ENCODE assay signal across 32 mouse cellular contexts in genomic region chr9:120071251-120071650, GRCm38 (mm10). TPM values are rescaled to one million over a fixed set of nuclear protein-coding genes. Genes with fewer than 3 reads are reported as not detected.
DNase-seq lines count a peak whose midpoint lies in the region; ATAC-seq and TF ChIP-seq lines count a peak whose summit lies in the region.
"Had no signal": no experiment of that assay in that cellular context is flagged by ENCODE, and none has a peak within 500 bp of the region (broad histone marks: within the 10 kb centered on the region; RNA-seq: fewer than 3 reads in every experiment).

No protein-coding gene starts in this region.

- H3K36me3 ChIP-seq in heart, embryonic 12.5 days: no peaks in the 10 kb centered on the region
- H3K36me3 ChIP-seq in hindbrain, embryonic 12.5 days: no peaks in the 10 kb centered on the region
- H3K36me3 ChIP-seq in hindbrain, postnatal 0 days (ENCODE audit: insufficient read depth, low read length): no peaks in the 10 kb centered on the region
- no peaks in the 10 kb centered on the region for H3K36me3 ChIP-seq in midbrain, embryonic 11.5 days (ENCODE audit: control insufficient read depth, insufficient read depth, low read length)
- H3K36me3 ChIP-seq in midbrain, embryonic 14.5 days (ENCODE audit: control insufficient read depth, insufficient read depth, low read length): no peaks in the 10 kb centered on the region
- H3K36me3 ChIP-seq: embryonic facial prominence, embryonic 12.5 days; embryonic facial prominence, embryonic 15.5 days; hindbrain, embryonic 10.5 days had no signal

- TF ChIP-seq CTCF in hindbrain, postnatal 0 days (IDR thresholded peaks at IDR 0.05; ENCODE audit: low read depth): no peak

- WGBS in heart, embryonic 12.5 days: 72% methylated on average over 2 of the region's 2 CpGs
- 83% methylated on average over 2 of the region's 2 CpGs for WGBS in hindbrain, embryonic 12.5 days
- WGBS in hindbrain, postnatal 0 days: 78% methylated on average over 2 of the region's 2 CpGs
- whole genome bisulfite sequencing in midbrain, embryonic 11.5 days: 72% methylated on average over 2 of the region's 2 CpGs
- 75% methylated on average over 2 of the region's 2 CpGs for WGBS in midbrain, embryonic 14.5 days

- peak; percentile 32 for DNase-seq in heart, adult 8-10 months (ENCODE audit: low spot score)
- no peak for DNase-seq in hindbrain, postnatal 0 days (ENCODE audit: low spot score)
- DNase-seq in midbrain, embryonic 11.5 days (ENCODE audit: low spot score, missing footprints): peak; percentile 79
- no peak for DNase-seq in midbrain, embryonic 14.5 days
- DNase-seq: adrenal gland, adult 2 months; adrenal gland, postnatal 14 days; cerebellum, adult 11 months; cerebellum, adult 2 months; cerebellum, adult 9-11 months; cerebellum, postnatal 25 days; forebrain, postnatal 0 days; gastrocnemius, adult 2 months; gastrocnemius, postnatal 14 days had no signal

- H3K9me3 ChIP-seq in heart, embryonic 12.5 days (replicated peaks): no peaks in the 10 kb centered on the region
- no peaks in the 10 kb centered on the region for H3K9me3 ChIP-seq in hindbrain, embryonic 12.5 days (replicated peaks)
- H3K9me3 ChIP-seq in hindbrain, postnatal 0 days (ENCODE audit: low read length): no peaks in the 10 kb centered on the region
- H3K9me3 ChIP-seq in midbrain, embryonic 11.5 days (ENCODE audit: control insufficient read depth, low read length): no peaks in the 10 kb centered on the region
- H3K9me3 ChIP-seq in midbrain, embryonic 14.5 days (ENCODE audit: control insufficient read depth, low read length): no peaks in the 10 kb centered on the region
- H3K9me3 ChIP-seq: embryonic facial prominence, embryonic 12.5 days; embryonic facial prominence, embryonic 15.5 days; hindbrain, embryonic 10.5 days had no signal

- 0 out of 2 replicates have a peak, but pooled peaks cover 4% of the 10 kb centered on the region for H3K27me3 ChIP-seq in heart, embryonic 12.5 days (replicated peaks)
- H3K27me3 ChIP-seq in hindbrain, embryonic 12.5 days: no peaks in the 10 kb centered on the region
- no peaks in the 10 kb centered on the region for H3K27me3 ChIP-seq in hindbrain, postnatal 0 days (ENCODE audit: insufficient read depth, low read length)
- H3K27me3 ChIP-seq in midbrain, embryonic 11.5 days (ENCODE audit: control insufficient read depth, insufficient read depth, low read length): no peaks in the 10 kb centered on the region
- no peaks in the 10 kb centered on the region for H3K27me3 ChIP-seq in midbrain, embryonic 14.5 days (ENCODE audit: control insufficient read depth, insufficient read depth, low read length)
- H3K27me3 ChIP-seq: embryonic facial prominence, embryonic 12.5 days; embryonic facial prominence, embryonic 15.5 days had no signal

- no peak for ATAC-seq in heart, embryonic 12.5 days (ENCODE audit: insufficient number of reproducible peaks, low FRiP score)
- no peak for ATAC-seq in hindbrain, embryonic 12.5 days (ENCODE audit: low FRiP score)
- no peak for ATAC-seq in hindbrain, postnatal 0 days
- no peak for ATAC-seq in midbrain, embryonic 11.5 days (ENCODE audit: low FRiP score)
- no peak for ATAC-seq in midbrain, embryonic 14.5 days (ENCODE audit: low FRiP score, low TSS enrichment)
- ATAC-seq: CD4-positive, CD25-positive, alpha-beta regulatory T cell, adult 4 months; forebrain, embryonic 14.5 days; forebrain, postnatal 0 days; intestine, postnatal 0 days had no signal

- no peaks in the 10 kb centered on the region; the same call in 1 of the 2 replicates for H3K4me1 ChIP-seq in heart, embryonic 12.5 days (replicated peaks)
- H3K4me1 ChIP-seq in hindbrain, embryonic 12.5 days: no peaks in the 10 kb centered on the region
- H3K4me1 ChIP-seq in hindbrain, postnatal 0 days (ENCODE audit: insufficient read depth, low read length): no peaks in the 10 kb centered on the region
- H3K4me1 ChIP-seq in midbrain, embryonic 11.5 days (ENCODE audit: control insufficient read depth, insufficient read depth, low read length): no peaks in the 10 kb centered on the region
- no peaks in the 10 kb centered on the region for H3K4me1 ChIP-seq in midbrain, embryonic 14.5 days (ENCODE audit: control insufficient read depth, insufficient read depth, low read length)
- H3K4me1 ChIP-seq: embryonic facial prominence, embryonic 12.5 days; embryonic facial prominence, embryonic 15.5 days had no signal

- H3K4me3 ChIP-seq in heart, embryonic 12.5 days: no peak overlapping the region
- H3K4me3 ChIP-seq in hindbrain, embryonic 12.5 days: no peak overlapping the region
- no peak overlapping the region for H3K4me3 ChIP-seq in hindbrain, postnatal 0 days (ENCODE audit: low read length)
- H3K4me3 ChIP-seq in midbrain, embryonic 11.5 days (ENCODE audit: low read depth, low read length): no peak overlapping the region
- no peak overlapping the region for H3K4me3 ChIP-seq in midbrain, embryonic 14.5 days (replicated peaks; ENCODE audit: low read depth, low read length)
- H3K4me3 ChIP-seq: embryonic facial prominence, embryonic 12.5 days; embryonic facial prominence, embryonic 15.5 days; gastrocnemius, adult 2 months; heart, adult 2 months; hindbrain, embryonic 10.5 days had no signal

- no peak overlapping the region for H3K4me2 ChIP-seq in heart, embryonic 12.5 days
- no peak overlapping the region for H3K4me2 ChIP-seq in hindbrain, embryonic 12.5 days (replicated peaks)
- H3K4me2 ChIP-seq in hindbrain, postnatal 0 days (ENCODE audit: low read depth, low read length): no peak overlapping the region
- H3K4me2 ChIP-seq in midbrain, embryonic 11.5 days: no peak overlapping the region
- no peak overlapping the region for H3K4me2 ChIP-seq in midbrain, embryonic 14.5 days (ENCODE audit: low read length)
- H3K4me2 ChIP-seq: embryonic facial prominence, embryonic 12.5 days; embryonic facial prominence, embryonic 15.5 days; hindbrain, embryonic 14.5 days had no signal

- H3K27ac ChIP-seq in heart, embryonic 12.5 days (ENCODE audit: poor library complexity, severe bottlenecking): no peak overlapping the region
- H3K27ac ChIP-seq in hindbrain, embryonic 12.5 days: no peak overlapping the region
- no peak overlapping the region for H3K27ac ChIP-seq in hindbrain, postnatal 0 days
- H3K27ac ChIP-seq in midbrain, embryonic 11.5 days (ENCODE audit: low read depth, low read length): no peak overlapping the region
- H3K27ac ChIP-seq in midbrain, embryonic 14.5 days (replicated peaks; ENCODE audit: low read depth, low read length): no peak overlapping the region
- H3K27ac ChIP-seq: embryonic facial prominence, embryonic 12.5 days; embryonic facial prominence, embryonic 15.5 days; gastrocnemius, adult 2 months; heart, adult 2 months; hindbrain, embryonic 10.5 days; hindbrain, embryonic 14.5 days had no signal

- no peak overlapping the region for H3K9ac ChIP-seq in heart, embryonic 12.5 days
- H3K9ac ChIP-seq in hindbrain, embryonic 12.5 days: 0 out of 2 replicates have a peak overlapping the region, but pooled peaks have one; percentile 38
- no peak overlapping the region for H3K9ac ChIP-seq in hindbrain, postnatal 0 days (replicated peaks; ENCODE audit: low read length)
- H3K9ac ChIP-seq in midbrain, embryonic 11.5 days (ENCODE audit: low read length): no peak overlapping the region
- no peak overlapping the region for H3K9ac ChIP-seq in midbrain, embryonic 14.5 days (replicated peaks; ENCODE audit: low read length)
- H3K9ac ChIP-seq: embryonic facial prominence, embryonic 12.5 days; embryonic facial prominence, embryonic 15.5 days; forebrain, postnatal 0 days; hindbrain, embryonic 14.5 days had no signal

RNA-seq across cellular contexts. Expression of gene Cx3cr1, which starts 1.6 kb away (rescaled TPM):
- total RNA-seq in heart, adult 8-10 months (2022): 1 to 10 TPM in 2 of 4 experiments, under 1 TPM in 2; 0.89 to 1.3 (median 1.1) TPM
- polyA plus RNA-seq in heart, embryonic 12.5 days (2016; fragmentation: Nextera tagmentation; extraction: Ambion mirVana): 4.4 and 4.9 TPM in 2 replicates
- polyA plus RNA-seq in hindbrain, embryonic 12.5 days (2016; fragmentation: Nextera tagmentation; extraction: Ambion mirVana): 7.5 and 8.2 TPM in 2 replicates
- 17.3 and 21.5 TPM in 2 replicates for total RNA-seq in hindbrain, postnatal 0 days (2014; rRNA removed)
- 12.2 and 13.0 TPM in 2 replicates for polyA plus RNA-seq in hindbrain, postnatal 0 days (2015; fragmentation: Nextera tagmentation; extraction: Ambion mirVana)
- 2.9 and 4.3 TPM in 2 replicates for polyA plus RNA-seq in midbrain, embryonic 11.5 days (2014; fragmentation: Nextera tagmentation; extraction: Ambion mirVana)
- 3.4 and 5.0 TPM in 2 replicates for polyA plus RNA-seq in midbrain, embryonic 14.5 days (2014; fragmentation: Nextera tagmentation; extraction: Ambion mirVana)
- total RNA-seq: MEL had no signal

RNA-seq across cellular contexts. Expression of gene Ccr8, which starts 20.7 kb away (rescaled TPM):
- not detected for total RNA-seq in heart, adult 8-10 months (2022)
- polyA plus RNA-seq in heart, embryonic 12.5 days (2016; fragmentation: Nextera tagmentation; extraction: Ambion mirVana): not detected in 2 replicates
- polyA plus RNA-seq in hindbrain, embryonic 12.5 days (2016; fragmentation: Nextera tagmentation; extraction: Ambion mirVana): not detected in 2 replicates
- not detected in 2 replicates for total RNA-seq in hindbrain, postnatal 0 days (2014; rRNA removed)
- polyA plus RNA-seq in hindbrain, postnatal 0 days (2015; fragmentation: Nextera tagmentation; extraction: Ambion mirVana): not detected in 2 replicates
- not detected in 2 replicates for polyA plus RNA-seq in midbrain, embryonic 11.5 days (2014; fragmentation: Nextera tagmentation; extraction: Ambion mirVana)
- polyA plus RNA-seq in midbrain, embryonic 14.5 days (2014; fragmentation: Nextera tagmentation; extraction: Ambion mirVana): not detected in 2 replicates
- total RNA-seq: adrenal gland, adult 2 months; adrenal gland, postnatal 14 days; adrenal gland, postnatal 4 days; common myeloid progenitor, adult 5-6 weeks; forebrain, postnatal 0 days; gastrocnemius, adult 2 months; gastrocnemius, postnatal 14 days; gastrocnemius, postnatal 4 days; heart, adult 2 months; MEL had no signal
- polyA plus RNA-seq: adrenal gland, adult 2 months; C2C12; cerebellum, adult 2 months; forebrain, embryonic 11.5 days; forebrain, embryonic 14.5 days; forebrain, postnatal 0 days; heart, adult 2 months; heart, embryonic 14.5 days; heart, postnatal 0 days; hindbrain, embryonic 10.5 days; hindbrain, embryonic 14.5 days had no signal

RNA-seq across cellular contexts. Expression of gene Slc25a38, which starts 38.9 kb away (rescaled TPM):
- 10 to 100 TPM; 20.0 to 23.2 (median 21.8) TPM for total RNA-seq in heart, adult 8-10 months (2022)
- polyA plus RNA-seq in heart, embryonic 12.5 days (2016; fragmentation: Nextera tagmentation; extraction: Ambion mirVana): 24.9 and 26.2 TPM in 2 replicates
- polyA plus RNA-seq in hindbrain, embryonic 12.5 days (2016; fragmentation: Nextera tagmentation; extraction: Ambion mirVana): 35.0 and 38.0 TPM in 2 replicates
- 50.3 and 64.0 TPM in 2 replicates for total RNA-seq in hindbrain, postnatal 0 days (2014; rRNA removed)
- 37.1 and 39.8 TPM in 2 replicates for polyA plus RNA-seq in hindbrain, postnatal 0 days (2015; fragmentation: Nextera tagmentation; extraction: Ambion mirVana)
- polyA plus RNA-seq in midbrain, embryonic 11.5 days (2014; fragmentation: Nextera tagmentation; extraction: Ambion mirVana): 33.9 and 36.7 TPM in 2 replicates
- polyA plus RNA-seq in midbrain, embryonic 14.5 days (2014; fragmentation: Nextera tagmentation; extraction: Ambion mirVana): 36.8 and 43.2 TPM in 2 replicates

RNA-seq across cellular contexts. Expression of gene Xirp1, which starts 47.9 kb away (rescaled TPM):
- total RNA-seq in heart, adult 8-10 months (2022): 100 to 1,000 TPM; 130 to 157 (median 141) TPM
- 82.9 and 92.6 TPM in 2 replicates for polyA plus RNA-seq in heart, embryonic 12.5 days (2016; fragmentation: Nextera tagmentation; extraction: Ambion mirVana)
- 0.04 and 0.17 TPM in 2 replicates for polyA plus RNA-seq in hindbrain, embryonic 12.5 days (2016; fragmentation: Nextera tagmentation; extraction: Ambion mirVana)
- total RNA-seq in hindbrain, postnatal 0 days (2014; rRNA removed): 0.05 and 0.29 TPM in 2 replicates
- 0.19 TPM in 1 of 2 replicates, not detected in the other for polyA plus RNA-seq in hindbrain, postnatal 0 days (2015; fragmentation: Nextera tagmentation; extraction: Ambion mirVana)
- polyA plus RNA-seq in midbrain, embryonic 11.5 days (2014; fragmentation: Nextera tagmentation; extraction: Ambion mirVana): not detected in 2 replicates
- polyA plus RNA-seq in midbrain, embryonic 14.5 days (2014; fragmentation: Nextera tagmentation; extraction: Ambion mirVana): not detected in 2 replicates
- total RNA-seq: common myeloid progenitor, adult 5-6 weeks; forebrain, postnatal 0 days; MEL had no signal
- polyA plus RNA-seq: CD4-positive, CD25-positive, alpha-beta regulatory T cell, adult 4 months; forebrain, embryonic 11.5 days; forebrain, embryonic 14.5 days; forebrain, postnatal 0 days; hindbrain, embryonic 14.5 days; intestine, embryonic 14.5 days had no signal

RNA-seq across cellular contexts. Expression of gene Rpsa, which starts 56.2 kb away (rescaled TPM):
- total RNA-seq in heart, adult 8-10 months (2022): 100 to 1,000 TPM; 429 to 518 (median 467) TPM
- 764 and 771 TPM in 2 replicates for polyA plus RNA-seq in heart, embryonic 12.5 days (2016; fragmentation: Nextera tagmentation; extraction: Ambion mirVana)
- polyA plus RNA-seq in hindbrain, embryonic 12.5 days (2016; fragmentation: Nextera tagmentation; extraction: Ambion mirVana): 793 and 930 TPM in 2 replicates
- 1,033 and 1,545 TPM in 2 replicates for total RNA-seq in hindbrain, postnatal 0 days (2014; rRNA removed)
- polyA plus RNA-seq in hindbrain, postnatal 0 days (2015; fragmentation: Nextera tagmentation; extraction: Ambion mirVana): 868 and 912 TPM in 2 replicates
- 1,378 and 1,482 TPM in 2 replicates for polyA plus RNA-seq in midbrain, embryonic 11.5 days (2014; fragmentation: Nextera tagmentation; extraction: Ambion mirVana)
- polyA plus RNA-seq in midbrain, embryonic 14.5 days (2014; fragmentation: Nextera tagmentation; extraction: Ambion mirVana): 1,176 and 1,335 TPM in 2 replicates

Comparison
In these comparisons a context has a peak if more than half of its experiments do, and no peak if none do; other contexts are left out.
1. DNase-seq: peak in heart, adult 8-10 months (single experiment) and midbrain, embryonic 11.5 days (single experiment); none in hindbrain, postnatal 0 days (single experiment) and midbrain, embryonic 14.5 days (single experiment).